Mouse (Mus musculus): ENCODE results near the gene Rbfox3.

GRCm38 (mm10) chr11:118540411-118541026 is 370.9 kb downstream of the Rbfox3 start:
- TF ChIP-seq CTCF (IDR thresholded peaks at IDR 0.05; ENCODE audit: extremely low read depth, insufficient read depth, insufficient read length, insufficient replicate concordance) (no peak), POLR2A (IDR thresholded peaks at IDR 0.05; ENCODE audit: low read depth, low read length) (no peak)
